Mouse (Mus musculus) limb, embryonic 15.5 days (tissue): ENCODE measurements around the gene 0610012G03Rik. TPM values are rescaled to one million over a fixed set of nuclear protein-coding genes. Genes with fewer than 3 reads are reported as not detected.
A peak's percentile ranks its signal among the peaks of the same experiment; 100 is the strongest.

ENCODE experiments used
- ATAC-seq: fragments of 200-750 bp; cut with Nextera tagmentation; 2 replicates; pipeline ENCODE4 v1.8.0; 2017; ENCODE audit warnings: low read depth, moderate TSS enrichment; ENCODE audit not compliant: insufficient number of reproducible peaks, low FRiP score, low TSS enrichment
- H3K27ac ChIP-seq: fragments of 300-500 bp; sonication (generic); 2 replicates; pipeline ENCODE4 v1.5.1; 2015; ENCODE audit warnings: moderate library complexity, mild to moderate bottlenecking, inconsistent platforms
- H3K27me3 ChIP-seq: fragments of 300-500 bp; sonication (generic); 2 replicates; pipeline ENCODE4 v1.6.1; 2015; ENCODE audit warnings: inconsistent platforms
- H3K36me3 ChIP-seq: fragments of 300-500 bp; sonication (generic); 2 replicates; pipeline ENCODE4 v1.6.1; 2015; ENCODE audit warnings: inconsistent platforms
- H3K4me1 ChIP-seq: fragments of 300-500 bp; sonication (generic); 2 replicates; pipeline ENCODE4 v1.6.1; 2015; ENCODE audit warnings: inconsistent platforms
- H3K4me2 ChIP-seq: fragments of 300-500 bp; sonication (generic); 2 replicates; pipeline ENCODE4 v1.6.1; 2015; ENCODE audit warnings: mild to moderate bottlenecking, inconsistent platforms
- H3K4me3 ChIP-seq: fragments of 300-500 bp; sonication (generic); 2 replicates; pipeline ENCODE4 v1.5.1; 2015; ENCODE audit warnings: mild to moderate bottlenecking, inconsistent platforms
- H3K9ac ChIP-seq: fragments of 300-500 bp; sonication (generic); 2 replicates; pipeline ENCODE4 v1.6.1; 2015; ENCODE audit warnings: inconsistent platforms
- H3K9me3 ChIP-seq: fragments of 300-500 bp; sonication (generic); 2 replicates; pipeline ENCODE4 v1.6.1; 2016; ENCODE audit warnings: inconsistent platforms
- WGBS: fragments of 180-500 bp; shearing (Covaris S2); methylation state at CpG from one replicate; pipeline ENCODE4 v1.1.7; 2015; 5-methylcytosine and 5-hydroxymethylcytosine counted together
- microRNA-seq: library from miRNA; unstranded; fragments of <30 nt; microRNA quantifications from one replicate; pipeline ENCODE4, GENCODE M21; 2016
- polyA plus RNA-seq: library from polyadenylated mRNA; unstranded; fragments of >200 nt; fragmentation: Nextera tagmentation; extraction: Ambion mirVana; gene quantifications from 2 replicates; pipeline ENCODE4 v1.2.1, GENCODE M21; 2015

Gene 0610012G03Rik
- polyA plus RNA-seq, 1 experiment from 2014 or later = 86.4 TPM

DNA sequence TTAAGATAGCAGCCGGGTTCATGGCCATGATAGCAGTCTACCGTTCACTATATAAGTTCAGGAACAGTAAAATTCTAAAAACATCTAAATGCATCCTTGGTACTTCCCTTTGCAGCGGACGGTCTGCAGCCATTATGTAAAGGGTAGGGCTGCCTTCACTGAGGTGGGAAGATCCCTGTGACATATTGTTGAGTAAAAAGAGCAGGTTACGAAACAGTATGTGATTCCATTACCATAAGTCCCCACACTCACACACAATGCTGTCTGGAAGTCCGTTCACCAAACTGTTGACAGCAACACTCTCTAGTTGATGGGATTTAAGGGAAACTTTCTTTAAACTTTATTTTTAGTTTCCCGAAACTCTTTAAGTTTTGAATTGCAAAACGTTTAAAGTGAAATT, 45.1 kb downstream of the 0610012G03Rik start:
- H3K4me1 ChIP-seq = peaks cover 18% of the 10 kb centered on the region
- no peak for ATAC-seq
- H3K9me3 ChIP-seq = no peaks in the 10 kb centered on the region
- no peaks in the 10 kb centered on the region for H3K36me3 ChIP-seq
- no peaks in the 10 kb centered on the region for H3K27me3 ChIP-seq
- WGBS = 86% methylated on average over 8 of the region's 8 CpGs
- no peak overlapping the region for H3K27ac ChIP-seq
- no peak overlapping the region for H3K9ac ChIP-seq
- H3K4me3 ChIP-seq = no peak overlapping the region
- no peak overlapping the region for H3K4me2 ChIP-seq

DNA sequence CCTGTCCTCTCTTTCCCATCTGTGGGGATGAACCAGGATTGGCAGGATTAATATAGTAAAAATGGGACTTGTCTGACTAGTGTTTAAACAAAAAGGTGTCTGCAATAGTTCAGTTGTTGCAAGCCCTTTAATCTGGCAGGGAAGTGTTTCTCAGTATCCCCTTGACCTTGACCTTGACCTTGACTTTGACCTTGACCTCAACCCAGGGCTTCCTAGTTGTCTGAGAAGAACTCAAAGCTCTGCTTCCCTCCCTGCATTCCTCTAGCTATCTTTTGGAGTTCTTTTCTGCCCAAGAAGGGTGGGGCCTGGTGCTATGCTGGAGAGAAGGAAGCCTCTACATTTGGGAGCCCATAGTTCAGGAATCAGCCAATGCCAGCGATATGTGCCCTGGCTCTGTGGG, 46.4 kb downstream of the 0610012G03Rik start:
- WGBS = 91% methylated on average over 1 of the region's 1 CpGs
- H3K4me2 ChIP-seq = no peak overlapping the region
- H3K4me3 ChIP-seq = no peak overlapping the region
- H3K27me3 ChIP-seq = no peaks in the 10 kb centered on the region
- H3K4me1 ChIP-seq = peaks cover 30% of the 10 kb centered on the region
- H3K36me3 ChIP-seq = no peaks in the 10 kb centered on the region
- no peak overlapping the region for H3K9ac ChIP-seq
- no peak for ATAC-seq
- no peak overlapping the region for H3K27ac ChIP-seq
- no peaks in the 10 kb centered on the region for H3K9me3 ChIP-seq

DNA sequence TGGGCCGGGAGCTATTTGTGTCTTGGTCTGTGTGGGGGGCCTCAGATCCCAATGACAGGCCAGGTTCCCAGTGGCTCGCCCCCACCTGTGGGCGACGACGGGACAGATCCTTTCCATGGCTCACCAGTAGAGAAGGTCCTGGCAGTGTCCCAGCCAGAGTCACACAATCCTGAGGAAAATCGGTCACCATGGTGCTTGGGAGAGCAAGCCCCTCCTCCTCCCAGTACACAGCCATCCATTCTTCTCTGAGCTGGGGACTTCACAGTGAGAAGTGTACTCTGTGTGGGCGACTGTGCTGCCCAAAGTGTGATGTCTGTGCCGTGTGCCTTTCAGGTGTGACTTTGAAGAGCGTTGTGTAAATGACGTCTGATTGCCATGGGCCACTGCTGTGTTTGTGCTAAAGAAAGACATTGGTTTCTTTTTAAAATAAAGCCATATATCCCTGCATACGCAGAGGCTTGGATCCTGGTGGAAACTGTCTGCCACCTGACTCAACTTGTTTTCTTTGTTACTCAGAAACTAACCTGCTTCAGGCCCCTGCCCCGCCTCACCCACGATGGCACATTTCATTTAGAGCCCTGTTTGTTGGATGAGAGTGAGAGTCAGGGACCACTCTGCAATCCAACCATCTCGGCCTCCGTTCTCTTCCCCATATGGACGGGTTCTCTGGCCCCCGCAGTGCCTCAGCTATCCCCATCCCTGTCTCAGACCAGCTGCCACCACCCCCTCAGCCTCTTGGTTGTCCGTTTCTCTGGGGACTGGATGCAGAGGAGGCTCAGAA, 49.6 kb downstream of the 0610012G03Rik start:
- Histone ChIP-seq H3K9ac (no peak overlapping the region), H3K4me1 (peaks cover 17% of the 10 kb centered on the region), H3K36me3 (no peaks in the 10 kb centered on the region), H3K4me2 (no peak overlapping the region), H3K27ac (no peak overlapping the region), H3K9me3 (no peaks in the 10 kb centered on the region), H3K4me3 (no peak overlapping the region), H3K27me3 (no peaks in the 10 kb centered on the region)
- 73% methylated on average over 18 of the region's 18 CpGs for WGBS
- ATAC-seq = 0 out of 2 replicates have a peak, but pooled peaks have one; percentile 30

Small RNAs within 50 kb of the gene (microRNA-seq; reads per million reads assigned to microRNA genes)
- not detected for gene Gm26269

Other genes starting within 250 kb of the 0610012G03Rik start
- 5.2 and 5.5 TPM in 2 replicates for gene Meltf, start 69.7 kb downstream of the 0610012G03Rik start, polyA plus RNA-seq
- gene Pigz, start 14.6 kb downstream of the 0610012G03Rik start, polyA plus RNA-seq = 0.49 and 0.91 TPM in 2 replicates
- 108 and 112 TPM in 2 replicates for gene Ncbp2, start within 50 bp of the 0610012G03Rik start, polyA plus RNA-seq
- 12.6 and 13.0 TPM in 2 replicates for gene Senp5, start 54.8 kb upstream of the 0610012G03Rik start, polyA plus RNA-seq
- 32.5 and 33.9 TPM in 2 replicates for gene Pak2, start 130.8 kb upstream of the 0610012G03Rik start, polyA plus RNA-seq
- gene Pigx, start 151.2 kb upstream of the 0610012G03Rik start, polyA plus RNA-seq = 83.1 and 89.3 TPM in 2 replicates
- gene Cep19, start 151.3 kb upstream of the 0610012G03Rik start, polyA plus RNA-seq = 23.1 and 25.5 TPM in 2 replicates
- 21.3 and 23.0 TPM in 2 replicates for gene Nrros, start 217.1 kb upstream of the 0610012G03Rik start, polyA plus RNA-seq
- 0.20 TPM in 1 of 2 replicates, not detected in the other for gene Bex6, start 231.3 kb upstream of the 0610012G03Rik start, polyA plus RNA-seq